Mouse (Mus musculus) CD4-positive, CD25-positive, alpha-beta regulatory T cell (primary cell): ENCODE data around the gene Smarca5. TPM values are rescaled to one million over a fixed set of nuclear protein-coding genes. Genes with fewer than 3 reads are reported as not detected.

Experiments used
- polyA plus RNA-seq: library from polyadenylated mRNA; unstranded; fragments of 100-300 nt; shearing (Covaris generic); gene quantifications from one replicate; pipeline ENCODE4 v1.2.1, GENCODE M21; 2017

The Smarca5 gene
- polyA plus RNA-seq, result 132 TPM

DNA sequence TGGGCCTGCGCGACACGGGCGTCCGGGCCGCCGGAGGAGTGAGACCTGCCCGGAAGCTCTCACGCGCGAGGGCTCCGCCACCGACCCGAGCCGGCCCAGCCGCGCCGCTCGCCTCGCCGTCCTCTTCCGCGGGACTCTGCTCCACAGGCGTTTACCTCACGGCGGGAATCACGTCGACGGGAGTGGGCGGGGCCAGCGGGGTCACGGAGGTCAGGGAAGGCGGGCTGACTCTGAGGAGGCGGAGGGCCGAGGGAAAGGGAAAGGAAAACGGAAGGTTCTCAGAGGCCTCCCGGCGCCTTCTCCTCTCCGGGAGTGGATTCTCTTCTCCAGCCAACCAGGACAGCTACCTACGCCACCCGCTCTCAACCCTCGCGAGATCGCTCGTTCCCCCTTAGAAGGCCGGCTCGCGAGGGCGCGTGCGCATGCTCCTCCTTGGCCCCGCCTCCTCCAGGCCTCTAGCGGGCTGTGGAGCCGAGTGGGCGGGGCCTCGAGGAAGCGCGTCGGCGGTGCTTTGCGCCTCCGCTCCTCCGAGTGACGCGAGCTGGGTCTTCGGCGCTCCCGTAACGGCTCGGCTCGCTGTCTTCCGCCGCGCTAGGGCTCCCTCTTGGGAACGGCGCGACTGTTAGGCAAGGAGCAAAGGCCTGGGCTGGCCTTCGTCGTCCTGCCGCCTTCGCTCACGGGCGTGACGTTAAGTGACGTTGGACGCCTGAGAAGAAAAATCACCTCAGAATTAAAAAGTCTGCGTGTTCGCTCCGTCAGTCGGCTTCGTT is at the start of gene Smarca5:
TSS of gene Smarca5 (minus strand) at position 343 of the 770 bp plus-strand sequence.

Other genes with a start within 250 kb of the Smarca5 start
- gene Gypa, start 245.7 kb downstream of the Smarca5 start, polyA plus RNA-seq, result not detected
- gene Frem3, start 128.4 kb downstream of the Smarca5 start, polyA plus RNA-seq, result not detected
- gene Gab1, start 141.0 kb upstream of the Smarca5 start, polyA plus RNA-seq, result 0.10 TPM